Mouse (Mus musculus): ENCODE results near the gene Gm26992. TPM values are rescaled to one million over a fixed set of nuclear protein-coding genes. Genes with fewer than 3 reads are reported as not detected.
"Not testable (repeated sequence)": the region's sequence is repeated elsewhere in the genome, so short reads cannot be mapped to it uniquely, and the experiment has no call there.

Gene Gm26992
- not detected for total RNA-seq (2021)
- long read RNA-seq, experiment 1, result 0 reads
- long read RNA-seq, experiment 2, result 0 reads

DNA sequence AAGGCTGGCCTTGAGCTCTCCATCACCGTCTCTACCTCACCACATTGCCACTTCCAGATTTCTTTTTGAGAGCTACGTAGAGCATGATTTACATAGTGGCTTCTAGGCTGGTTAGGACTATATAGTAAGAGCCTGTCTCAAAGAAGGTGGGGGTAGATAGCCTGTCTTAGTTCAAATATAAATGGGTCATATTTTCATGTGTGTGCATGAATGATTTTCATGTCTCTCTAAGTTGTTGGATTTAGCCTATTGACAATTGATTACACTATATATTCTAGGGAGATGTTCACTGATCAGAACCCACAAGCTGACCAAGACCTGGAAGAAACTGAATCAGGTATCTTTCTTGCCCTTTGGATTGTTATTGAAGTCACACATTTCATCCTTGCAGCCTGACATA lies at the start of gene Gm26992:
Gm26992 (plus strand) TSS at position 301 of the 400 bp plus-strand sequence.
- no peak for DNase-seq (ENCODE audit: low spot score)

DNA sequence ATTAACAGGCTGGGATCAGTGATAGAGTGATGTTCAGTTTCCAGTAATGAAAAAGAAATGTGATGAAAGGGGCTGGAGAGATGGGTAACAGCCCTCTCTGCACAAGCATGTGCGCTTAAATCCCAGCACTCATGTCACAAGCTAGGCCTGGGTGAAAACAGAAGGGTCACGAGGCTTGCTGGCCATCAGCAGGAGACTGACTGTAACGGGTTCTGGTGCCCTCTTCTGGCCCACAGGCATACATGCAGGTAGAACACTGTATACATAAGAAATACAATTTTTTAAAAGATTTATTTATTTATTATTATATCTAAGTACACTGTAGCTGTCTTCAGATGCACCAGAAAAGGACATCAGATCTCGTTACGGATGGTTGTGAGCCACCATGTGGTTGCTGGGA lies 47.6 kb upstream of the Gm26992 start:
- no peak for DNase-seq (ENCODE audit: low spot score)

DNA sequence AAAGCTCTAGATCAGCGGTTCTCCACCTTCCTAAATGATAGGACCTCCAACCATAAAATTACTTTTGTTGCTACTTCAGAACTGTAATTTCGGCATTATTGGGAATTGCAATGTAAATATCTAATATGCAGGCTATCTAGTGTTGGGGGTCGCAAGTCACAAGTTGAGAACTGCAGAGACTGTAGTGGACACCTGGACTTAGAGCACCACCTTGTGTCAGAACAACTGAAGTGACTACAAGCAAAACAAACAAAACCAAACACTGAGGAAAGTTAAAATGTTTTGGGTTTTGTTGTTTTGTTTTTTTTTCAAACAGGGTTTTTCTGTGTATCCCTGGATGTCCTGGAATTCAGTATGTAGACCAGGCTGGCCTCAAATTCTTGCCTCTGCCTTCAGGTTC lies 37.3 kb upstream of the Gm26992 start:
- DNase-seq (ENCODE audit: low spot score), result no peak

DNA sequence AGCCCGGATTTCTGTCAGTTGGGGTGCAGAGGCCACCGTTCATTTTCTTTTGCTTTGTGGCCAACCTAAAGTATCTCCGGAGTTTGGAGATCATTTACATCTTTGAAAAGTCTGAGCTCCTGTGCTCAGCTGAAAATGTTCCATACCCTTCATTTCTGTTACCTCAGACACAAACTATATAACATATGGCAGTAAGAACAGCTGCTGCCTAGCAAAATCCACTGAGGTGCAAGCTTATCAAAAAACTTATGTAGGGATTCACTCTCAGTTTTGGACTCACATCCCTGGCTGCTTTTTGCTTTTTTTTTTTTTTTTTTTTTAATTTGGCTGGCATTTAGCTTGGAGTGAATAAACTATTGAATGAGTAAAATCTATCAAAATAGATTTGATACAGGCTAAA lies 33.7 kb upstream of the Gm26992 start:
- no peak for DNase-seq (ENCODE audit: low spot score)

DNA sequence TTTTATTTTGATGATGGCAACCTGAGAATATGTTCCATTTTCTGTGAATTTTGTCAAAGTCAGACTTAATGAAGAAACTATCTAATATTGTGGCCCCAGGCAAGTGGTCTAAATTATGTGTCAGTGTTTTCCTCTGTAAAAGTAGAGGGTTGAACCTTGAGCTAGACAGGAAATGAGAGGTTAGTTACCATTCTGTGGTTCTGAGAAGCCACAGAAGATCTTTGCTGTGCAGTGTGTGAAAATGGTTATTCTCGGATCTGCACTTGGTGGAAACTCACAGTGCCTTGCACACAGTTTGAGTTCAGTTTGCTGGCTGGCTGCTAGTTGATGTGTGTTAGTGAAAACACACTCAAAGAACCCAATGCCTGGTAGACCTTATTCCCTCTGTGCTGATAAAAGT lies 28.0 kb upstream of the Gm26992 start:
- DNase-seq (ENCODE audit: low spot score), result no peak

DNA sequence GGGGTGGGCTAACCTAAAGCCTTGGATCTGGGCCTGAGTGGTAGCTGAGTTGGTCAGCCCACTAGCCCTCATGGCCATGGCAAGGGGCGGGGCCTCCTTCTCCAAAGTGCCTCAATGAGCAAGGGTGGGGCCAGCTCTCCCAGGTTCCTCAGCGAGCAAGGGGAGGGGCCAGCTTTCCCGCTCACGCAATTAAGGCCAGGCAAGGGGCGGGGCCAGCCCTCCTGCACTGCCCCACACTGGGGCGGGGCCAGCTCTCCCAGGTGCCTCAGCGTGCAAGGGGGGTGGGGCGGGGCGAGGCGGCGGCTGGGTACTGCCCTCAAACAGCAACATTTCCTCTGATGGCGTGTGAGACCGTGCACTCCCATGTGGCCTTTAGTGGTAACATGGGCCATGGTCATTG lies 16.8 kb upstream of the Gm26992 start:
- DNase-seq (ENCODE audit: low spot score), result no peak

DNA sequence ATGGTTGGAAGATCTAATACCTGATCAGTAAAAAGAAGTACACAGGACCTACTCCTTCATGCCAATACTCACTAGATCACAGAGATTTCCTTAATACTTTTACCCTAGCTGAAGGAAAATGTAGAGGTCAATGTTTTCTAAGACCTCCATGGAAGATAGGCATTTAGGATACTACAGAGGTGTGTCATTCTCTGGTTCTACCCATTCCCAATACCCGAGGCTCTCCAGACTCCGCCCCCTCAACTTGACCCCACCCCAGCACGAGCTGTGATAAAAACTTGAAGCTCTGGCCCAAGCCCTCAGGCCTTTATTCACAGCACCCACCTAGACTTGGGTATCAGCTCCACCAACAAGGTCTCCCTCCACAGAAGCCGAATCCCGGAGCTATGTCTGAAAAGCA lies 7.6 kb upstream of the Gm26992 start, which contains the start of gene Tsx:
Tsx (plus strand) TSS at position 301 of the 400 bp plus-strand sequence.
- no peak for DNase-seq (ENCODE audit: low spot score)

DNA sequence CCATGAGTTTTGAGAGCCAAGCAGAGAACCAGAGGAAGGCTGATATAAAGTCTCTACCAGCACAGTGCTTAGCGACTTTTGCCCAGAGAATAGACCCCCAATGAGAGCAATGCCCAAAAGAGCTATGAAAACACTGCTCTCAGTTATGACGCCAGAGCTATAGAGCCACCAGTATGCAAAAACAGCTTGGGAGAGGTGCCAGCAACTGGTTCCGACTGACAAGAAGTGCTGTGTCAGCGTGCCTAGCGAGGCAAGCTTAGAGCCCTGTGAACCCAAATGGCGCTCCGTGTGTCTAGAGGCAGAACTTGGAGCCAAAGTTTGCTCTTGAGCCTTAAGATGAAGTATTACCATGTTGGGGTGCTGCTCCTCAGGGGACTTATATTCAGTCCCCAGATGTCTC lies 5.9 kb downstream of the Gm26992 start:
- no peak for DNase-seq (ENCODE audit: low spot score)

DNA sequence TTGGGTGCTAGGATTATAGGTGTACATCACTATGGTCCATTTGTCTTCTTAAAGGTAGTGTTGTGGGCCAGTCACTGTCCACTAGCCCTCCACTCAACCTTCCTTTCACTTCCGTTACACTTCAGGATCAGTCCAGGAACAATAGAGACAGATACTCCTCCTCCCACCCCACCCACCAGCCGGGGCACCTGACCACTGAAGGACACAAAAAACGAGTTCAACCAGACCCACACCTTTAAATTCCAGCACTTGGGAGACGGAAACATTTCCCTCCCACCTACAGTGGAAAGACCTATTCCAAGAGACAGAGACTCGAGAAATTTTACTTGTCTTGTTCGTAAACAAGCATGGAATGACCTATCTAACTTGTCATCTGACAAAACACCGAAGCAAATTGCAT lies 10.5 kb downstream of the Gm26992 start:
- DNase-seq (ENCODE audit: low spot score), result no peak

DNA sequence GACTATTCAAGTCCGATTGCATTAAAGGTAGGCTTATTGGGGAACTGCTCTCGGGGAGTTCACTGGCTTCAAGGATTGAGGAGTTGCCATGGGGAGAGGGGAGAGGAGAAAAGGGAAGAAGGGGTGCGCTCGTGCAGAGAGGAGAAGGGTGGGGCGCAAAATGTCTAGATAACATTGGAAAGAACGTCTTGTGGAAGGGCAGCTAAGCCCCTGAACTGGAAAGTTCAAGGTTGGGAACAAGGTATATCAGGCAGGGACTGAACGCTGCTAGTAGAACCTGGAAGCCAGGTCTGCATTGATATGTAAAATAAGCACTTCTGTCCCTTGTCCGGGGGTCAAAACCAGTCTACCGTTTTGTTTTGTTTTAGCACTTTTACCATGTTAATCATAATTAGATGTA lies 16.2 kb downstream of the Gm26992 start:
- no peak for DNase-seq (ENCODE audit: low spot score)

DNA sequence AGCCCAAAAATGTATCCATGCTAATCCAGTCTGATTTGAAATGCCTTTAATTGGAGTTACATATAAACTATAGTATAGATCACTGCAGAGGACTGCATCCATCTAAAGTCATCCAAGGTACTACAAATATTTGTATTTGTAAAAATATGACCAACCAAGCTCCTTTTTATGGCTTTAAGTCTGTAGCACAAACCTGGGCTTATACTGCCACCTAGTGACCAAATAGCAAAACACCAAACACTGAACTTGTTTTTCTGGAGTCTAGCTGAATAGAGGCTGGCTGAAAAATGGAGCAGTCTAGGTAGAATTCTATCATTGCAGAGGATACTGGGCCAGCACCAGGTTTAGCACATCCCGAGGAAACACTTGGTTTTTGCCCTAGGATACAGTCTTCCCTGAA lies 19.0 kb downstream of the Gm26992 start:
- peak; percentile 0 for DNase-seq (ENCODE audit: low spot score)

DNA sequence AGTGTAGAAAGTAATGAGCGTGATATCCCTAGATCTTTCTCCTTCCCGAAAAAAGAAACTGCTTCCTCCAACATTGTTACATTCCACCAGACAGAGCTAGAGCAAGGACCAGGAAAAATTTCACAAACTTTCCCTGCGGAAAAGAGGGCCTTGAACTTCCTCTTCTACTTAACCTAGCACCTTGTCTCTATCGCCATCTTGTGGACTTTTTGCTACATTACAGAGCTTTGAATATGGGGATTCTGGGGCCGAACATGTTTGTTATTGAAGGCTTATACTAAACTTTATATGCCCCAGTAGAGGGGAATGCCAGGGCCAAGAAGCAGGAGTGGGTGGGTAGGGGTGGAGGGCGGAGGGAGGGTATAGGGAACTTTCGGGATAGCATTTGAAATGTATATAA lies 21.9 kb downstream of the Gm26992 start:
- peak; percentile 24 for DNase-seq (ENCODE audit: low spot score)

DNA sequence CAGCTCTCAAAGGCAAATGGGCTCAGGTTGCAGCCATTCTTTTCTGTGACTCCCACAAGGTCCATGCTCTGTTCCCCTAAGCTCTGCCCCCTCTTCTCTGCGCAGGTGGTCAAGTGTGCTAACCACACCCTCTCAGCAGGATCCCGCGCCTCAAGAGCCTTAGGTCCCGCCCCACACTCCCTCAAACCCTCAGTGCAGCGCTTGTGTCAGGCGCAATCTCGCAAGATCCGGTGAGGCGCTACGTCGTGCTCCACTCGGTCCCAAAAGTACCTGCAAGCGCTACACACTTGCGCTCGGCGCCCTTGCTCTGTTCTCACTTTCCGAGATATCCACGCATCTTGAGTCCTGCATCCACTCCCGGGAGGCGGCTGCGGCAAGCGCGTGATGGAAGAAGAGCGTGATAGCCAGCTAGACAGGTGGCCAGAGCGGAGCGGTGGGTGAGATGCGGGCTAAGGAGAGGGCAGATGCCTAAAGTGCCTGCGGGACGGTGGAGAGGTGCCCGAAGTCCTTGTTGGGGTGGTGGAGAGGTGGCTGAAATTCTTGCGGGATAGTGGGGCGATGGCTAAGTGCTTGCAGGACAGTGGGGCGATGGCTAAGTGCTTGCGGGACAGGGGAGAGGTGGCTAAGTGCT lies 25.8 kb downstream of the Gm26992 start:
- no peak for DNase-seq (ENCODE audit: low spot score)

DNA sequence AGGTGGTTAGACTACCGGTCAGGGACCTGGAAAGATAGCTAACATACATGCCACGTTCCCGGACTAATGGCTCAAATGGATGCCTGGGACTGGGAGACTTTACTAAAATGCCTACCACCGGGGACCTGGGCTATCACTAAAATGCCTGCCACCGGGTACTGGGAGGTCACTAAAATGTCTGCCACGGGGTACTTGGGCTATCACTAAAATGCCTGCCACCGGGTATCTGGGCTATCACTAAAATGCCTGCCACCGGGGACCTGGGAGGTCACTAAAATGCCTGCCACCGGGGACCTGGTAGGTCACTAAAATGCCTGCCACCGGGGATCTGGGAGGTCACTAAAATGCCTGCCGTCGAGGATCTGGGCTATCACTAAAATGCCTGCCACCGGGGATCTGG lies 26.6 kb downstream of the Gm26992 start:
- not testable (repeated sequence) for DNase-seq (ENCODE audit: low spot score)

DNA sequence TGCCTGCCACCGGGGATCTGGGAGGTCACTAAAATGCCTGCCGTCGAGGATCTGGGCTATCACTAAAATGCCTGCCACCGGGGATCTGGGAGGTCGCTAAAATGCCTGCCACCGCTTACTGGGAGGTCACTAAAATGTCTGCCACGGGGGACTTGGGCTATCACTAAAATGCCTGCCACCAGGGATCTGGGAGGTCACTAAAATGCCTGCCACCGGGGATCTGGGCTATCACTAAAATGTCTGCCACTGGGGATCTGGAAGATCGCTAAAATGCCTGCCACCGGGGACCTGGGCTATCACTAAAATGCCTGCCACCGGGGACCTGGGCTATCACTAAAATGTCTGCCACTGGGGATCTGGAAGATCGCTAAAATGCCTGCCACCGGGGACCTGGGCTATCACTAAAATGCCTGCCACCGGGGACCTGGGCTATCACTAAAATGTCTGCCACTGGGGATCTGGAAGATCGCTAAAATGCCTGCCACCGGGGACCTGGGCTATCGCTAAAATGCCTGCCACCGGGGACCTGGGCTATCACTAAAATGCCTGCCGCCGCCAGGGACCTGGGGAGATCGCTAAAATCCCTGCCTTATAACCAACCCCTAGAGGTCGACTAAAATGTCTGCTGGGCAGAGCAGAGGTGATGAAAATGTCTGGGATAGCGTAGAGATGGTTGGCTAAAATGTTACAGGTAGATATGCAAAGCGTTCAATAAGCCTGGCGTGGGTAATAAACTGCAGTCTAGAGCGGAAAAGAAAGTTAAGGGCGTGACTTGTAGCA lies 27.3 kb downstream of the Gm26992 start:
- not testable (repeated sequence) for DNase-seq (ENCODE audit: low spot score)

DNA sequence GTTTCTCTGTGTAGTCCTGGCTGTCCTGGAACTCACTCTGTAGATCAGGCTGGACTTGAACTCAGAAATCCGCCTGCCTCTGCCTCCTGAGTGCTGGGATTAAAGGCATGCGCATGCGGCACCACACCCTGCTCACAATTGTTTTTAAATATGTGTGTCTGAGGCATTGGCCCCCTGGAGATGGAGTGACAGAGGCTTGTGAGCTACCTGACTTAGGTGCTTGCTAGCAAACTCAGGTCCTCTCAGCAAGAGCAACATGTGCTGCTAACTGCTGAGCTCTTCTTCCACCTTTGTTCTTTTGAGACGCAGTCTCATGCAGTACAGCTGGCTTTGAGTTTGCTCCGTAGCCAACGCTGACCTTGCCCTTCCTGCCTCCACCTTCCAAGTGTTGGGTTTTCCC lies 31.0 kb downstream of the Gm26992 start:
- DNase-seq (ENCODE audit: low spot score), result no peak

DNA sequence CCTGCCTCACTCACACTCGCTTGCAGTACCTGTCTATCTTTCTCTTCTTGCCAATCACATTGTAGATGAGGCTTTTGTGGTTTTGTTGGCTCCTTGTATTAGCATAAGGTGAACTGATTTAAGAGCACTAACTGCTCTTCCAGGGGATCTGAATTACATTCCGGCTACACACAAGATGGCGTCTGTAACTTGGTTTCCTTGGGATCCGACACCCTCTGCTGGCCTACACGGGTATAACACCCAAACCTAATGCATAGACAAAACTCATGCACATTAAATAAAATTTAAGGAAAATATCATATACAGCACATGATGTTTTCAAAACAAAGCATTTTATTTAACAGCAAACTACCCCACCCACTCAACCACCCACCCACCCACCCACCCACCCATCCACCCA lies 38.2 kb downstream of the Gm26992 start:
- DNase-seq (ENCODE audit: low spot score), result no peak

DNA sequence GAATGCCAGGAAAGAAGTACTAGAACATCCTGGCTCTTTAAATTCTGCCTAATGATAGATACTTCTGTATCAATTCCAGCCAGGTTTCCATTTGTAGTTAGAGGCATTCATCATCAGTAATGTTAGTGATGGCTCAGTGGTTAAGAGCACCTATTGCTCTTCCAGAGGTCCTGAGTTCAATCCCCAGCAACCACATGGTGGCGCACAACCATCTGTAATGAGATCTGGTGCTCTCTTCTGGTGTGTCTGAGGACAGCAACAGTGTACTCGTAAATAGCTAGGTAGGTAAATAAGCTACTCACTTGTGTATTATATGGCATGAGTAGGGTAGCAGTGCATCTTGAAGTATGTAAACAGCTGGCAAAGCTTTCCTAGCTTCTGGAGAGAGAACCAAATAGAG lies 47.2 kb downstream of the Gm26992 start:
- DNase-seq (ENCODE audit: low spot score), result no peak

DNA sequence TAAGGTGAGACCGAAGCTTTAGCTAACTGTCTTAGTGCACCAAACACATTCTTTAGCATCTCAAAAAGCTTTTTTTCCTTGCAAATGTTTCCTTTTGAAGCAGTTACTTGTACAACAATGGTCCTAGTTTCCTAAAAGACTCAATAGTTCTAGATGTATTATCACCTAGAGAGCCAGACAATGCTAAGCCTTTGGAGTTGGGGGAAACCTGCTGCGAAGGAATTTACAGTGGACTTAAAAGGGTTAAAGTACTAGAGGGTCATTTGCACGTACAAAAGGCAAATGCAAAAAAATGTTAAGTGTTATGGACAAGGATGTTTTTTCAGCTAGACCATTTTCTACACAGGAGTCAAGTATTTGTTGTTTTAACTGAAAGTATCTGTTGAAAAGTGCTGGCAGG lies 50.5 kb downstream of the Gm26992 start:
- no peak for DNase-seq (ENCODE audit: low spot score)

DNA sequence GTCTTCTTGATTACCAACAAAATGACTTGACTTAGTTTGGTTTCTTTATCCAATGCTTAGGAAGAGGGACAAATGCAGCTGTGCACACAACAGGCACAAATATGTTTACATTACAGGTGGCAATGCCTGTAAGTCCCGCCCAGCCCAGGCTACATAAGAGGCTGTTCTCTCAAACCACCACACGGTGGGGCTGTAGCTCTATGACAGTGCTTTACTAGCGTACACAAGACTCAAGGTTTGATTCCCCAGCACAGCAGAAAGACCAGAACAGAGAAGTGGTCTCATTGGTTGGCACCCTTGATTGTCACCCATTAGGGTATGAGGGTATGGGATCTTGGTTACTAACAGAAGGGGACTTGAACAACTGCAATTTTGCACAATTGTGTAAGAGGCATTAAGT lies 55.7 kb downstream of the Gm26992 start:
- DNase-seq (ENCODE audit: low spot score), result peak; percentile 38

DNA sequence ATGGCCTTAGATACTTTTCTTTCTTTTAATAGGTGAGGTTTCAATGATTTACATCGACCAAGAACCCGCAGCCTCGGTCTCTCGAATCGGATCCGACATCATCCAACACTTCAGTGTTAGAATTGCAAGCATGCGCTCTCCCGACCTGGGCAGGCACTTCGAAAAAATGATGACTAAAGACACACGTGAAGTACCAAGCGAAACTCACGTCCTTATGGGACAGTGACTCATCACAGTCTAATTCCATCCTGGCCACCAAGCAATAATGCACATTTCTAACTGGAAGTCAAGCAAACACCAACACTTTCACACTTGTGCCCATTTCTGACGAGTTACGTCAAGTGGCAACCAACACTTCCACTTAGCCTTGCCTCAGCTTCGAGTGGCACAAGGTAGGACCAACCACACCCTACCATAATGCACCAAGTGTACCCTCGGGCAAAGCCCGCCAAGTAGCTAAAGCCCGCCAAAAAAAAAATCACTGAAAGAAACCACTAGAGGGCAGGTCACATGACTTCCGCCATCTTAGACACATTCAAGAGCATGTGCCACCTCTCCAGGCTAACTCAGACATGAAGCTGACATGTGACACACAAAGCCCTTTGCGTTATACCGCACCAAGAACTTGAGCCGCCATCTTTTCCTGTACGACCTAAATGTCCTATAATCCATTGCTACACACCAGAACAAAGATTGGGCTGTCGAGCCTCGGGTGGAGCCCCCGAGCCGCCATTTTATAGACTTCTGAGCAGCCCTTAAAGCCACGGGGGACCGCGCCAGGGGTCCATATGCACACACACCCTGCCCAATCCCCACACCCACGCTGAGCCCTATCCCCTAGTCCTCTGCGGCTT lies 59.7 kb downstream of the Gm26992 start:
- no peak for DNase-seq (ENCODE audit: low spot score)

DNA sequence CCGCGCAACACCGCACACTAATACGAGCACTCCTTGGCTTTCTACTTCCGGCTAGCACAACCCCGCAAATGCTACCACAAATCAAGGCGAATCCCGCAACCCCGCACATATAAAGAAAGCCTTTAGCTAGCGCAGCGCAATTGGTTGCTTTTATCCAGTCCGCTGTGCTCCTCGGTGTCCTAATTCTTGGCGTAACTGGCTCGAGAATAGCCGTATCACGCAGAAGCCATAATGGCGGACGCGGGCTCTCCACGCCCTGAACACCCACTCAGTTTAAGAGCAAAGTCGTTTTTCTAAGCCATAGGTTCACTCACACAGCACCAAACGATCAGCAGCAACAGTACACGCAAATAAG lies 60.3 kb downstream of the Gm26992 start:
- DNase-seq (ENCODE audit: low spot score), result no peak

Measured in gastrocnemius, adult 18-20 months (tissue).